Mouse (Mus musculus): ENCODE measurements around the gene Ltbr.

DNA sequence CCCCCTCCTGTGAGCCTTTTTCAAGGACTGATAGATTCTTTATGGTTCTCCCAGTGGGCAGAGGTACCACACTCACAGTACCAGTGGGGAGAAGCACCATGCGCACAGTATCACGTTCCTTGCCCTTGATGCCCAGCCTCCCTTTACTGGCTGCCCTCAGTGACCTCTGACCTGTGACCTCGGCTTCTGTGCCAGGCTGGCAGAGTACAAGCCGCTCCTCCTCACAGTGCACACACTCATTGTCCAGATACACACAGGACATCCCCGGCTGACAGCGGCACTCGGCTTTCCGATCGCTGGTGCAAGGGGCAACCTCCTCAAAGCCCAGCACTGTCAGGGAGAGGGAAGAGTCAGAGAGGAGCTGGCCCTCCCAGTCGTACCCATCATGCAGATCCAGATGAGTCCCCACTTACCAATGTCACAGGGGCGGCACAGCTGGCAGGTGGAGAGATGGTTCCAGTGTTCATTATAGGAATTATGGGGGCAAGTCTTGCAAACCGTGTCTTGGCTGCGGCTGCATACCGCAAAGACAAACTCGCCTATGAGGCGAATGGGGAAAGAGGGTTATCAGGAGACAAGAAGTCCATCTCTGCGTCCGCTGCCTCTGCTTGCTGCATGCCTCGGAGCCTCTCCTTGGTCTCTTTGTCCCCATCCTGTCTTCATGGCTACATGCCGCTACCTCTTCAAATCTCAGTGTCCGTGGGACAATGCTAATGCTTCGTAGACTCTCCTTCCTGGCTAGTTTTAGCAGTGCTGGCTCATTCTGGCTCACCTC lies 917 bp downstream of the Ltbr start:
- no peak for TF ChIP-seq MXI1 (IDR thresholded peaks at IDR 0.05; ENCODE audit: low read depth, low read length)
- TF ChIP-seq NRF1 (IDR thresholded peaks at IDR 0.05; ENCODE audit: insufficient read depth, low read depth, low read length, poor library complexity, severe bottlenecking) = no peak
- TF ChIP-seq E2F4 (IDR thresholded peaks at IDR 0.05; ENCODE audit: borderline replicate concordance, low read depth, low read length) = no peak
- TF ChIP-seq CHD2 (IDR thresholded peaks at IDR 0.05; ENCODE audit: low read length) = no peak
- TF ChIP-seq MAX (IDR thresholded peaks at IDR 0.05; ENCODE audit: low read length) = no peak
